Mouse (Mus musculus): ENCODE data around the gene Dync2li1.

The Dync2li1 gene

DNA sequence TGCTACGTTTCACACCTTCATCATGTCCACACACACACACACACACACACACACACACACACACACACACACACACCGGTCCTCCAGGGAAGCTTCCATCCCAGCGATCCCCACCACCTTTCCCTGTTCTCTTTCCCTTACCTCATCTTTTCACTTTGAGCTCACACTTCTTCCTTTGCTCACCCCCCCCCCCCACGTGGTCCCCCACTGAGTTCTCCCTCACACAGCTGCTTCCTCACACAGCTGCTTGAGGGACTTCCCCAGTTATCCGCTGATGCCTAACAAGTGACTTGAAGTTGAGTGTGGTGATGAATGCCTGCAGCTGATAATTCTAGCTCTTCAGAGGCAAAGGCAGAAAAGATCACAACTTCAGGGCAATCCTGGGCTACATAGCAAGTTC lies 18.7 kb upstream of the Dync2li1 start:
- no peak for DNase-seq (ENCODE audit: extremely low read depth, insufficient read length, low spot score)

DNA sequence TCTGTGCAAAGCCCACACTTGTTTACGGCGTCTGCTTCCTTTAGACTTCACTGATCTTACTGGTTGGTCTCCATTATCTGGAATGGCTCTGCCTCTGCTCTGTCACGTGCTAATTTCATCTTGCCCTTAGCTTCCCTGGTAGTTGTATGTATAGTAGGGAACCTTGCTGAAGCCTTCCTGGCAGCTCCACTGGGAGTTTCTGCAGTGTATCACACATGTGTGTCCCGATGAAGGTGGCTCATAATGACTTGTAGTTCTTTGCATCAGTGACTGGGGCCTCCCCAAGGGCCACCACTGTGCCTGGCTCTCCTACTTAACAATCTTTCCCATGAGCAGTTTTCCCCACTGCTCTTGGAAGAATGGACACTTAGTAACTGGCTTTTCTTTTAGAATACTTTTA lies 17.7 kb upstream of the Dync2li1 start:
- DNase-seq (ENCODE audit: extremely low read depth, insufficient read length, low spot score), result no peak

GRCm38 (mm10) chr17:84611500-84611899 lies 14.8 kb upstream of the Dync2li1 start:
- DNase-seq (ENCODE audit: extremely low read depth, insufficient read length, low spot score), result no peak

- DNase-seq (ENCODE audit: extremely low read depth, insufficient read length, low spot score), result no peak
These were observed 14.3 kb upstream of the Dync2li1 start for GRCm38 (mm10) chr17:84611971-84612370.

- DNase-seq (ENCODE audit: extremely low read depth, insufficient read length, low spot score), result no peak
These were observed 10.5 kb upstream of the Dync2li1 start for GRCm38 (mm10) chr17:84615811-84616210.

- DNase-seq (ENCODE audit: extremely low read depth, insufficient read length, low spot score), result no peak
These were observed 9.7 kb upstream of the Dync2li1 start for GRCm38 (mm10) chr17:84616526-84617074.

DNA sequence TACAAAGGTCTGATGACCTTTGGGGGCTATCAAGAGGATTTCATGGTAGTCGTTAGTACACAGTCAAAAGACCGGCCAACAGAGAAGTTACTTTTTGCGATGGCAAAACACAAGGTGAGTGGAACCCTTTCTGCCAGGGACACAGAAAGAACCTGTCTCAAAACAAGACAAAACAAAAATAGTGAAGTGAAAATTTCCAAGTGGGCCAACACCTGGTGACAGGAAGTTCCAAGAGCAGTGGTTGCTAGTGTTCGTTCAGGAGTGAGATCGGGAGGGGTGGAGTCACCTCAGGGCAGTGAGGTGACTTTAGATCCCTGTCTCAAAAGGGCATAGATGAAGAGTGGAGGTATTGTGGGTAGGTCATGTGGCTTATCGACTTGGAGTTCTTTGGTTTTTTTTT lies 8.3 kb upstream of the Dync2li1 start:
- DNase-seq (ENCODE audit: extremely low read depth, insufficient read length, low spot score), result no peak

DNA sequence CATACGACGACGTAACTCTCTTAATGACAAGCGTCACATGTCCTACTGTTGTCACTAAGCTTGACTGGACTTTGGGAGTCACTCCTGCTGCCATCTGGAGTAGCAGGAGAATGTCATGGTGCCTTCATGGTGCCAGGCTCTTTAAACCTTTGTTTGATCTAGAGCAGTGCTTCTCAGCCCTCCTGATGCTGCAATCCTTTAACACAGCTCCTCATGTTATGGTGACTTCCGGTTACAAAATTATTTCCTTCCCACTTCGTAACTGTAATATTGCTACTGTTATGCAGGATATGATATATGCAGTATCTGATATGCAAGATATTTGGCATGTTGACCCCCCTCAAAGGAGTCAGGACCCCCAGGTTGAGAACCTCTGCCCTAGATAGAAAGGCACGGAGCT lies 7.2 kb upstream of the Dync2li1 start:
- no peak for DNase-seq (ENCODE audit: extremely low read depth, insufficient read length, low spot score)

GRCm38 (mm10) chr17:84620076-84620475 lies 6.2 kb upstream of the Dync2li1 start:
- DNase-seq (ENCODE audit: extremely low read depth, insufficient read length, low spot score), result no peak

DNA sequence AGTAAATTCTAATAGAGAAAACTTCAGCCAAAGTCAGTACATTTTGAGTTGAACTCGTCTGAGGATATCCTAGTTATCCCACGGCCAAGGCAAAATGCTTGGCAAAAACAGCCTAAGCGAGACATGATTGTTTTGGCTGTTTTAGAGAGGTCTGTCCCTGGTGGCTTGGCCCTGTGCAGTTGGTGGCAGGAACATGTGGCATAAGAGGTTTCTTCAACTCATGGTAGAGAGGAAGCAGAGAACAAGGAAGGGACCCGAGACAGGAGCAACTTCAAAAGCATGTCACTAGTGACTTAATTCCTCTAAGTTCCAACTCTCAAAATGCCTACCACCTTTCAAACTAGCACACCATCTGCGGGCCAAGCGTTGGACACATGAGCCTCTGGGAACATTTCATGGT lies 5.7 kb upstream of the Dync2li1 start:
- DNase-seq (ENCODE audit: extremely low read depth, insufficient read length, low spot score), result no peak

GRCm38 (mm10) chr17:84621209-84621608 lies 5.1 kb upstream of the Dync2li1 start:
- DNase-seq (ENCODE audit: extremely low read depth, insufficient read length, low spot score), result no peak

DNA sequence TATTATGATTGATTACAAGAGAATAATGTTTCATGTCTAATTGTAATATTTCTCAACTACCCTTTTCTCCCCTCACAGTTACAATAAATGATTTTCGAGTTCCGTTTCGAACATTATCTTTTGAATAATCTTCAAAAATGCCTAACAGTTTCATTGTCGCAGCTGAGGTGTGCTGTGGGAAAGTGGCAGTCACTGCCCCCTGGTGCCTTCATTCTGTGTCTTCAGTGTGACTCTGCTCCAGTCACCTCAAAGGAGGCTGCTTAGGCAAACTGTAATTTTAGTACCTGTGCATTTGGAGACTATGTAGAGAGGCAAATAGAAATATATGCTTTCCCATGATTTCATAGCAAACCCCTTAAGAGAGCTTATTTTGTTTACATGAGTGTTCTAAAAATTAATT lies 4.3 kb upstream of the Dync2li1 start:
- no peak for DNase-seq (ENCODE audit: extremely low read depth, insufficient read length, low spot score)

DNA sequence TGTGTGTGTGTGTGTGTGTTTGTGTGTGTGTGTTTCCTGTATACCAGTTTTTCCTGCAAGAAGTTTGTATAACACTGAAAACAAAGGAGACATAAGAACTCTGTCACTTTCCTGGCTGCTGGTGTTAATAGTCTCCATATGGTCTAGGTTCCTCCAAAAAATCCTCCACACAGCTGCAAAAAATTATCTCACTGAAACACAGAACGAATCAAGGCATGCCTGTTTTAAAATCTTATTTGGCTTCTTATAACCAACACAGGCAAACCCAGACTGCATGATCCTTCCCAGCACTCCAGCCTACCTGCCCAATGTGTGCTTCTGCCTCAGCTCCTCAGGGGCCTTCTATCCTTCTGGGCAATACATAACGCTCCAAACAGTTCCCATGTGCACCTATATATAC lies 3.4 kb upstream of the Dync2li1 start:
- DNase-seq (ENCODE audit: extremely low read depth, insufficient read length, low spot score), result no peak

DNA sequence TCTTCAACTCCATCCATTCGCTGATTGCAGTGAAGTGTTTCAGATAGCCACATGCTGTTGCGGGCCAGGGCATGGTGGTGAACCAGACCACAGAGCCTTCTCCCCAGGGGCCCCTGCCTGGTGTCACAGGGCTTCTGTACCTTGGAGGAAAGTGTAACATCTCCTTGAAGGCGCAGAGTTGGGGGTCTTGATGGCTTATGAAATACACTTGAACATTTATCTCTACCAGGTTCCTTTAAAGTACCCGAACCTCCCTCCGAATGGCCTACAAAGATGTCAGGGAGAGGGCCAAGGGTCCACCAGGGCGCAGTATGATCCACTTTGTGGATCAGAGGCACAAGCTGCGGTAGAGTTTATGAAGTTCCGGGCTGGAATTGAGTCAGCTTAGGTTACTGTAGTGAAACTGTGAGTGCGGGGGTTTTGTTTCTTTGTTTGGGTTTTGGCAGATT lies 585 bp downstream of the Dync2li1 start:
- DNase-seq (ENCODE audit: extremely low read depth, insufficient read length, low spot score), result no peak

DNA sequence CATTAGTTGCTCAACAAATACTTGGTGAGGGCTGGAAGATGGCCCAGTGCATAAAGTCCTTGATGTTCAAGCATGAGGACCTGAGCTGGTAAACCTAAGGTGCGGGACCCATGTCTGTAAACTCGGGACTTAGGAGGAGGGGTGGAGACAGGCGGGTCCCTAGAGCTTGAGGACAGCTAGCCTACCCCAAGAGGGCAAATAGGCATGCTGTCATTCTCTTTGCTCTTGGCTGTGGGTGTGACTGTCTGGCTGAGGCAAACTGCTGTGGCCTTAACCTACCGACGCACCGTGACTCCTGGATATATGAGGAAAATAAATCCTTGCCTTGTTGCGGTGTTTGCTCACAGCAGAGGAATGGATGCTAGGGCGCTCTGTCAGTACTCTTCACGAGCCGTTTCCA lies 1.4 kb downstream of the Dync2li1 start:
- DNase-seq (ENCODE audit: extremely low read depth, insufficient read length, low spot score), result no peak

DNA sequence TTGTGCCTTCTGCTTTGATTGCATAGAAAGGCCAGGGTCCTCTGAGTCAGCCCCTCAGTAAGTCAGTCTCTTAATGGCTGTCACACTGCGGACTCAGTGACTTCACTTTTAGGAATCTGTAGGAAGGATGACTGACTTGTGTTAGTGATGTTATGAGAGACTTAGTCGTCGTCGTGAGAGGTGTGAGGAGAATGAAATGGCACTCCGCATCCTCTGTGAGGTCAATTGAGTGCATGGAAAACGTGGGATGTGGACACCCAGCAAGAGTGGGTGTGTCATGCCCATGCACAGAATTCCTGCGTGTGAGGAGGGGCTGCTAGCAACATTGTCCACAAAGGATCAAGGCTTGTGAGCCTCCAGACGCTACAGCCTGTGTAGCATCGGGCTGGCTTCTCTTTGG lies 2.3 kb downstream of the Dync2li1 start:
- no peak for DNase-seq (ENCODE audit: extremely low read depth, insufficient read length, low spot score)

DNA sequence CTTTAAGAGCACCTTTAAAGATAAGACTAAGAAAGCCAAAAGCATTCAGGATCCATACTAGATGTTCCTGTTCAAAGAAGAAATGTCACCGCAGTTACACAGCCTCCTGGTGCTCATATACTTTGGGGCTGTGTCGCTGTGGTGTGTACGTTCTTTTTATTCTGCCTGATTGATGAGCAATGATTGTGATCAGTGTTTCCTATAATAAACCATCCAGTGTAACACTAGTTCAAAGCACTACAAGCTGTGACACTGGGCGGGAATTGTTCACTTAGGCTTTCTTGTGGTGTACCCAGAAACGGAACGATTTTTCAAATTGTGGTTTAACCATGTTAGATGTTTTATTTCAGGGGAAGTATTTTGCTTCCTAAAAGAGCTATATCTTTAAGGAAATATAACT lies 5.5 kb downstream of the Dync2li1 start:
- no peak for DNase-seq (ENCODE audit: extremely low read depth, insufficient read length, low spot score)

DNA sequence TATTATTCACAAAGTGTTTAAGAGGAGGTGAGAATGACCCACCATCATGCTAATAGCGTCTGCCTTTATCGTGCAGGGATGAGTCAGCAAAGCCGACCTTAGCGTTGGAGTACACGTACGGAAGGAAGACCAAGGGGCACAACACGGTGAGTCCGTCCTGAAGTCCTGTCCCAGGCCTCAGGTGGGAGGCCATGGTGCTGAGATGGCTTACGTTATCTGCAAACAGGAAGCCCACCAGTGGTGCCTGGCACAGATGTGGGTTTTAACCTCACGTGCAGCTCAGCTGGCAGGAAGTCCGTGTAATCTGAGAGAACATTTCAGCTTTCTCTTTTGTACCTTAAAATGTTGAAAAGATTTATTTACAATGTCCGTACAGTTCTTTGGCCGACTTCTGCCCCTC lies 7.1 kb downstream of the Dync2li1 start:
- no peak for DNase-seq (ENCODE audit: extremely low read depth, insufficient read length, low spot score)

- no peak for DNase-seq (ENCODE audit: extremely low read depth, insufficient read length, low spot score)
These were observed 10.0 kb downstream of the Dync2li1 start for GRCm38 (mm10) chr17:84636328-84636727.

DNA sequence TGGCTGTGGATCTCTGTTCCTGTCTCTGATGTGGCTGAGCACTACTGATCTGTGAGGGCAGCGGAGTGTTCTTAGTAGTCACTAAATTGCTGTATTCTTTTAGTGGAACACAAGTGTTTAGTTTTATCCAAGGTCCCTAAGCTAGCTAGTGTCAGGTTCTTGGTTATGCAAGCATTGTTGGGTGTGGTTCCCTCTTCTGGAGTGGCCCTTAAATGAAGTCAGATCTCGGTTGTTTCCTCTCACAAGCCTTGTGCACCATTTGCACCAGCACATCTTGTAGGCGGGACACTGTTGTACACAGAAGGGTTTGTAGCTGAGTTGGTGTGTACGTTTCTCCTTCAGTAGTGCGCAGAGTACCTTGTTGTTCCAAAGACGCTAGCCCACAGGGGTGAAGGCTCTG lies 11.7 kb downstream of the Dync2li1 start:
- DNase-seq (ENCODE audit: extremely low read depth, insufficient read length, low spot score), result no peak

DNA sequence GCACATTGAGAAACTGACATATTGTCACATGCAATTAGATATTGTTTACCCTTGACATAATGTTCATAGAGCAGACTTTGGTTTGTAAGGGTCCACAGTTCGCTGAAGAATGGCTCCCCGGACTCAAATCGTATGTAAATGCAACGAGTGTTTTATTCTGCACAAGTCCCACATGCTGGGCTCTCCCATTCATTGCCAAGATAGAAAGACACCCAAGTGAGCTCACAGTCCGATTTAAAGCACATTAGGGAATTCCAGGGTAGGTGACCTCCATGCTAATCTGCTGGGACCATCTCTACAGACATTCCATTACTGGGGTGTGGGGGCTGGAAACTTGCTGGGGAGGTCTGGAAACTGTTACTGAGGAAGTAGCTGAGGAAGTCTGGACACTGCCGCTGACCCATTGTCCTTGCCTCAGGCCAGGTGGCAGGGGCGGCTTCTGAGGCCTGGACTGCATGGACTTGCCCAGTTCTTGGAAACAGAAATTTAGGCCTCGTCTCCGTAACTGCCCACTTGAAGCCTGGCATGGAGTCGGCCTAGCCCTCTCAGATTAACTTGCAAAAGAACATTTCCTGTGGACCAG lies 13.6 kb downstream of the Dync2li1 start:
- no peak for DNase-seq (ENCODE audit: extremely low read depth, insufficient read length, low spot score)

DNA sequence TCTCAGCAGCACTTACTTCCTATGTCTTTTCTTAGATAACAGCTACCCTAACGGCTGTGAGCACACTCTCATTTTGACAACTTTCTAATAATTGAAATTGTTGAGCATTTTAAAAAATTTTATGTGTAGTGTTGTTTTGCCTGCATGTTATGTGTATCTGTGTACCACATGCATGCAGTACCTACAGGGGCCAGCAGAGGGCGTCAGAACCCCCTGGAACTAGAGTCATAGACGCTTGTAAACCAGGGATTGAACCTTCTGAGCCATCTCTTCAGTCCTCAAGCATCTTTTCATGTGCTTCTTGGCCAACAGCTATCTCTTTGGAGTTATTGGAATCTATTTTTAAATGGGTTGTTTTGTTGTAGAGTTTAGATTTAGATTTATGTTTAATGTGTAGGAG lies 15.6 kb downstream of the Dync2li1 start:
- DNase-seq (ENCODE audit: extremely low read depth, insufficient read length, low spot score), result no peak

GRCm38 (mm10) chr17:84642324-84642723 lies 16.0 kb downstream of the Dync2li1 start:
- DNase-seq (ENCODE audit: extremely low read depth, insufficient read length, low spot score), result no peak

All from 3134 (cell line).